8 mouse cellular contexts compared by ENCODE assay signal in the genomic region with DNA sequence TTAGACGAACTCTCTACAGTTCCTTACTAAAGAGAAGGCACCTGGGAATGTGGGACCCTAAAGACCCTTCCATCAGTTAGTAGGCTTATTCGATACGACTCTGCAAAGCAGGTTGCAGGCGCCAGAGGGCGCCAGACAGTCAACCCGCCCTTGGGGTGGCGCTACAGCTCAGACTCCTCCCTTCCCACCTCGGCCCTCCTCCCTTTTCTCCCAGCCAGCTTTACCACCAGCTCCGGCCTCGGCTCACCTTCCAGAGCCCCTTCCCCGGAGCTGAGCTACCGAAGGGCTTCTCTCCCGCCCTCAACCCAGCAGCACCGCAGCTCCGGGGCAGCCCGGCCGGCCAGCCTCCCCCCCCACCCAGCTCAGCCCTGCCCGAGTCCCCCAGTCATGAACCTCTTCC. TPM values are rescaled to one million over a fixed set of nuclear protein-coding genes. Genes with fewer than 3 reads are reported as not detected.
DNase-seq lines count a peak whose midpoint lies in the region; ATAC-seq and TF ChIP-seq lines count a peak whose summit lies in the region.

Gene Kdelr1, plus strand, starts transcription at position 149 of the 400 bp plus-strand sequence.

- H3K79me2 ChIP-seq in MEL (ENCODE audit: control insufficient read depth, insufficient read depth, low read length, poor library complexity): peaks cover 11% of the 10 kb centered on the region

- peak; percentile 89 for DNase-seq in MEL (ENCODE audit: low read depth, low spot score)
- DNase-seq in cerebellum, adult 2 months: peak; percentile 87 to 91
- DNase-seq in forelimb bud, embryonic 11.5 days (ENCODE audit: low read depth, low spot score): peak; percentile 96
- peak; percentile 71 for DNase-seq in layer of hippocampus, adult 9-10 months (ENCODE audit: low spot score)
- DNase-seq in ovary, postnatal 10 days (ENCODE audit: low spot score): peak; percentile 83
- peak; percentile 82 to 92 for DNase-seq in thymus, postnatal 10 days (ENCODE audit: low spot score in 2 of 2)

- peak within 1 kb of the TSS; percentile 81 for H3K4me2 ChIP-seq in lung, embryonic 16.5 days (ENCODE audit: low read depth, low read length)

- H3K36me3 ChIP-seq in MEL (ENCODE audit: control insufficient read depth in 1 of 2, insufficient read depth in 2 of 2, low read length in 2 of 2): peaks cover 0 to 2% of the 10 kb centered on the region in 2 experiments; a peak in 2 of 4 replicates
- peaks cover 20% of the 10 kb centered on the region for H3K36me3 ChIP-seq in lung, embryonic 16.5 days (ENCODE audit: control insufficient read depth, insufficient read depth, low read length)

- WGBS in cerebellum, adult 2 months: under 1% methylated on average over 18 of the region's 18 CpGs
- under 1% methylated on average over 18 of the region's 18 CpGs for WGBS in lung, embryonic 16.5 days

- H3K27ac ChIP-seq in MEL (ENCODE audit: control insufficient read depth, low read depth, low read length): peak within 1 kb of the TSS; percentile 46
- H3K27ac ChIP-seq in cerebellum, adult 2 months (ENCODE audit: insufficient read depth, low read length): peak within 1 kb of the TSS; percentile 57
- peak within 1 kb of the TSS; percentile 91 for H3K27ac ChIP-seq in lung, embryonic 16.5 days (ENCODE audit: low read length)

- peak in 1 of 2 experiments; percentile 72; a peak in 2 of 4 replicates for TF ChIP-seq POLR2A in MEL (IDR thresholded peaks at IDR 0.05; ENCODE audit: control insufficient read depth in 1 of 2, insufficient read depth in 1 of 2, low read depth in 1 of 2, low read length in 2 of 2, poor library complexity in 1 of 2)
- TF ChIP-seq POLR2A in cerebellum, adult 2 months (IDR thresholded peaks at IDR 0.05; ENCODE audit: borderline replicate concordance, insufficient read depth, low read length): peak; percentile 62

- peak; percentile 48 for TF ChIP-seq RAD21 in MEL (IDR thresholded peaks at IDR 0.05; ENCODE audit: low read depth, low read length)

- no peaks in the 10 kb centered on the region for H3K9me3 ChIP-seq in MEL (replicated peaks; ENCODE audit: insufficient read depth, low read length)
- no peaks in the 10 kb centered on the region for H3K9me3 ChIP-seq in lung, embryonic 16.5 days (ENCODE audit: control insufficient read depth, low read length)

- H3K4me1 ChIP-seq in MEL (ENCODE audit: control insufficient read depth in 1 of 2, insufficient read depth in 2 of 2, low read length in 2 of 2): peaks cover 0 to 7% of the 10 kb centered on the region in 2 experiments; a peak in 2 of 4 replicates
- peaks cover 9% of the 10 kb centered on the region; the same call in 1 of the 2 replicates for H3K4me1 ChIP-seq in cerebellum, adult 2 months (ENCODE audit: control insufficient read depth, insufficient read depth, low read length)
- peaks cover 34% of the 10 kb centered on the region for H3K4me1 ChIP-seq in lung, embryonic 16.5 days (replicated peaks; ENCODE audit: control insufficient read depth, insufficient read depth, low read length)

- peak within 1 kb of the TSS; percentile 97 for H3K9ac ChIP-seq in MEL (ENCODE audit: control insufficient read depth, low read depth, low read length, poor library complexity, severe bottlenecking)
- peak within 1 kb of the TSS; percentile 97 for H3K9ac ChIP-seq in lung, embryonic 16.5 days (ENCODE audit: low read length)

- no peaks in the 10 kb centered on the region; a peak in 1 of 4 replicates for H3K27me3 ChIP-seq in MEL (ENCODE audit: control insufficient read depth in 1 of 2, insufficient read depth in 2 of 2, low read length in 2 of 2)
- no peaks in the 10 kb centered on the region; the same call in 1 of the 2 replicates for H3K27me3 ChIP-seq in cerebellum, adult 2 months (ENCODE audit: control insufficient read depth, insufficient read depth, low read length)
- H3K27me3 ChIP-seq in lung, embryonic 16.5 days (ENCODE audit: control insufficient read depth, insufficient read depth, low read depth, low read length): peaks cover 28% of the 10 kb centered on the region

- peak; percentile 93 to 97 (median 95) for TF ChIP-seq CTCF in MEL (IDR thresholded peaks at IDR 0.05 in 2 of 3, conservative IDR thresholded peaks at IDR 0.05 in 1 of 3; ENCODE audit: control insufficient read depth in 1 of 3, insufficient read depth in 1 of 3, low read depth in 2 of 3, low read length in 3 of 3, poor library complexity in 1 of 3, severe bottlenecking in 1 of 3)
- peak; percentile 93 for TF ChIP-seq CTCF in cerebellum, adult 2 months (IDR thresholded peaks at IDR 0.05; ENCODE audit: borderline replicate concordance, insufficient read depth, low read depth, low read length)

- TF ChIP-seq EP300 in MEL (IDR thresholded peaks at IDR 0.05; ENCODE audit: low read depth in 1 of 2, low read length in 2 of 2): no peak; a peak in 1 of 4 replicates

- H3K4me3 ChIP-seq in MEL (ENCODE audit: control insufficient read depth in 1 of 2, insufficient read depth in 1 of 2, low read depth in 2 of 2, low read length in 2 of 2): peak within 1 kb of the TSS; percentile 76 to 86
- H3K4me3 ChIP-seq in cerebellum, adult 2 months (replicated peaks; ENCODE audit: insufficient read depth, low read depth, low read length): peak within 1 kb of the TSS; percentile 85
- peak within 1 kb of the TSS; percentile 62 for H3K4me3 ChIP-seq in lung, embryonic 16.5 days (ENCODE audit: low read length)

- ATAC-seq in hematopoietic stem cell, adult 5-6 weeks (replicated peaks in 1 of 2; ENCODE audit: insufficient read depth in 1 of 2, low FRiP score in 2 of 2, low TSS enrichment in 1 of 2, low read depth in 1 of 2, poor library complexity in 2 of 2, severe bottlenecking in 2 of 2): peak; percentile 83 to 84
- peak; percentile 86 for ATAC-seq in lung, embryonic 16.5 days (ENCODE audit: low read depth)

TF ChIP-seq in MEL, 35 proteins besides CTCF, POLR2A, EP300 and RAD21:
- TF ChIP-seq TBP (IDR thresholded peaks at IDR 0.05; ENCODE audit: low read depth, low read length) (0 out of 2 replicates have a peak, but pooled peaks have one; percentile 49), GABPA (IDR thresholded peaks at IDR 0.05; ENCODE audit: low read depth, low read length) (no peak), CHD2 (IDR thresholded peaks at IDR 0.05; ENCODE audit: low read length) (no peak), ZMIZ1 (IDR thresholded peaks at IDR 0.05; ENCODE audit: low read depth, low read length) (peak; percentile 54; the same call in 1 of the 2 replicates), MAX (IDR thresholded peaks at IDR 0.05; ENCODE audit: low read length) (no peak), MAZ (IDR thresholded peaks at IDR 0.05; ENCODE audit: low read depth, low read length) (peak; percentile 75), HCFC1 (IDR thresholded peaks at IDR 0.05; ENCODE audit: low read depth, low read length) (peak; percentile 42), POLR2AphosphoS2 (IDR thresholded peaks at IDR 0.05; ENCODE audit: low read length) (peak; percentile 66; the same call in 1 of the 2 replicates), SMC3 (IDR thresholded peaks at IDR 0.05; ENCODE audit: low read depth, low read length) (peak; percentile 86), TCF12 (IDR thresholded peaks at IDR 0.05; ENCODE audit: low read depth, low read length) (0 out of 2 replicates have a peak, but pooled peaks have one; percentile 38), NELFE (IDR thresholded peaks at IDR 0.05; ENCODE audit: low read depth, low read length) (peak; percentile 66)

RNA-seq across cellular contexts. Expression of gene Kdelr1, which starts in this region (rescaled TPM):
- total RNA-seq in MEL (2012; rRNA removed): 33.2 and 42.3 TPM in 2 replicates
- polyA plus RNA-seq in MEL (2012; ENCODE audit: insufficient read depth in 1 of 2, insufficient read length in 2 of 2, low read depth in 1 of 2, low replicate concordance in 2 of 2, missing spikeins in 1 of 2): 10 to 100 TPM in 1 of 2 experiments, not detected in 1; 60.6 TPM
- 99.9 and 106 TPM in 2 replicates for polyA plus RNA-seq in cerebellum, adult 2 months (2012; rRNA removed)
- total RNA-seq in hematopoietic stem cell, adult 5-6 weeks (2017): 56.0 and 63.8 TPM in 2 replicates
- 76.6 and 76.7 TPM in 2 replicates for polyA plus RNA-seq in lung, embryonic 16.5 days (2015; fragmentation: Nextera tagmentation; extraction: Ambion mirVana)

Comparison
In these comparisons a context has a peak if more than half of its experiments do, and no peak if none do; other contexts are left out.
1. Peak in every context shown above with its lines: DNase-seq, ATAC-seq, H3K4me3 ChIP-seq and H3K27ac ChIP-seq.